Mouse (Mus musculus): ENCODE data around the gene Apoa4. TPM values are rescaled to one million over a fixed set of nuclear protein-coding genes. Genes with fewer than 3 reads are reported as not detected.

Gene Apoa4
- total RNA-seq, 1 experiment, result not detected

- Histone ChIP-seq H3K9me3 (ENCODE audit: control insufficient read depth, insufficient read depth, low read depth, low read length) (no peaks in the 10 kb centered on the region), H3K4me3 (ENCODE audit: insufficient read depth in 1 of 2, low read depth in 1 of 2, low read length in 2 of 2, poor library complexity in 1 of 2, severe bottlenecking in 1 of 2) (no peak overlapping the region), H3K9ac (ENCODE audit: insufficient read depth, low read depth, low read length, poor library complexity, severe bottlenecking) (no peak overlapping the region), H3K36me3 (ENCODE audit: control insufficient read depth, insufficient read depth, low read length, poor library complexity, severe bottlenecking) (peaks cover 8% of the 10 kb centered on the region; the same call in 1 of the 2 replicates), H3K27ac (ENCODE audit: insufficient read depth, low read depth, low read length, poor library complexity, severe bottlenecking) (no peak overlapping the region), H3K4me1 (ENCODE audit: control insufficient read depth in 2 of 2, insufficient read depth in 2 of 2, low read length in 2 of 2, poor library complexity in 1 of 2) (no peaks in the 10 kb centered on the region)
- TF ChIP-seq HCFC1 (IDR thresholded peaks at IDR 0.05; ENCODE audit: borderline replicate concordance, insufficient read depth, low read length), result no peak
- no peak for TF ChIP-seq ZC3H11A (IDR thresholded peaks at IDR 0.05; ENCODE audit: borderline replicate concordance, low read depth, low read length)
- no peak for TF ChIP-seq MAFK (IDR thresholded peaks at IDR 0.05; ENCODE audit: insufficient read depth, low read depth, low read length)
- no peak for TF ChIP-seq ZNF384 (IDR thresholded peaks at IDR 0.05; ENCODE audit: low read depth, low read length)
- TF ChIP-seq CHD2 (IDR thresholded peaks at IDR 0.05; ENCODE audit: low read depth, low read length), result no peak
- in situ Hi-C loops (cut with MboI; ENCODE audit: low sequenced_read_pairs in 2 of 2, unreplicated experiment in 2 of 2), result no loop called here
- no peak for DNase-seq (ENCODE audit: low read depth, low spot score)
Observed at GRCm38 (mm10) chr9:46196699-46197169, 43.8 kb upstream of the Apoa4 start.

DNA sequence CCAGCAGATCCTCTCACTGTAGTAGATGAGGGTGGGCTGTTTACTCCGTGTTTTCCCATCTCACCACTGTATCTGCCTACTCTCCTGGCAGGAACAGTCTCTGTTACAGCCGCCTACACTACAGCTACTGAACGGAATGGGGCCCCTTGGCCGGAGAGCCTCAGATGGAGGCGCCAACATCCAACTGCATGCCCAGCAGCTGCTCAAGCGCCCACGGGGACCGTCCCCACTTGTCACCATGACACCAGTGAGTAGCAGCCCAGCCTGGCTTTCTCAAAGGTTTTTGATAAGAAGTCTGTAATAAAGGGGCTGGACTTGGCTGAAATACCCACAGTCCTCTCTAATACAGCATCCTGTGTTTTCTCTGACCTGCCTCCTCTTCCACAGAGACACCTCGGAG, 42.0 kb upstream of the Apoa4 start:
- Histone ChIP-seq H3K9ac (ENCODE audit: insufficient read depth, low read depth, low read length, poor library complexity, severe bottlenecking) (no peak overlapping the region), H3K9me3 (ENCODE audit: control insufficient read depth, insufficient read depth, low read depth, low read length) (no peaks in the 10 kb centered on the region), H3K4me1 (ENCODE audit: control insufficient read depth in 2 of 2, insufficient read depth in 2 of 2, low read length in 2 of 2, poor library complexity in 1 of 2) (no peaks in the 10 kb centered on the region), H3K4me3 (ENCODE audit: insufficient read depth in 1 of 2, low read depth in 1 of 2, low read length in 2 of 2, poor library complexity in 1 of 2, severe bottlenecking in 1 of 2) (no peak overlapping the region), H3K27ac (ENCODE audit: insufficient read depth, low read depth, low read length, poor library complexity, severe bottlenecking) (no peak overlapping the region), H3K36me3 (ENCODE audit: control insufficient read depth, insufficient read depth, low read length, poor library complexity, severe bottlenecking) (peaks cover 14% of the 10 kb centered on the region; the same call in 1 of the 2 replicates)
- DNase-seq (ENCODE audit: low read depth, low spot score), result no peak
- no peak for TF ChIP-seq MAFK (IDR thresholded peaks at IDR 0.05; ENCODE audit: insufficient read depth, low read depth, low read length)
- TF ChIP-seq CHD2 (IDR thresholded peaks at IDR 0.05; ENCODE audit: low read depth, low read length), result no peak
- no peak for TF ChIP-seq HCFC1 (IDR thresholded peaks at IDR 0.05; ENCODE audit: borderline replicate concordance, insufficient read depth, low read length)
- no peak for TF ChIP-seq ZNF384 (IDR thresholded peaks at IDR 0.05; ENCODE audit: low read depth, low read length)
- in situ Hi-C loops (cut with MboI; ENCODE audit: low sequenced_read_pairs in 2 of 2, unreplicated experiment in 2 of 2), result no loop called here

GRCm38 (mm10) chr9:46198936-46199335, 41.6 kb upstream of the Apoa4 start:
- Histone ChIP-seq H3K4me3 (ENCODE audit: insufficient read depth in 1 of 2, low read depth in 1 of 2, low read length in 2 of 2, poor library complexity in 1 of 2, severe bottlenecking in 1 of 2) (no peak overlapping the region), H3K36me3 (ENCODE audit: control insufficient read depth, insufficient read depth, low read length, poor library complexity, severe bottlenecking) (peaks cover 16% of the 10 kb centered on the region; the same call in 1 of the 2 replicates), H3K27ac (ENCODE audit: insufficient read depth, low read depth, low read length, poor library complexity, severe bottlenecking) (no peak overlapping the region), H3K9ac (ENCODE audit: insufficient read depth, low read depth, low read length, poor library complexity, severe bottlenecking) (no peak overlapping the region), H3K4me1 (ENCODE audit: control insufficient read depth in 2 of 2, insufficient read depth in 2 of 2, low read length in 2 of 2, poor library complexity in 1 of 2) (no peaks in the 10 kb centered on the region), H3K9me3 (ENCODE audit: control insufficient read depth, insufficient read depth, low read depth, low read length) (no peaks in the 10 kb centered on the region)
- no peak for DNase-seq (ENCODE audit: low read depth, low spot score)
- in situ Hi-C loops (cut with MboI; ENCODE audit: low sequenced_read_pairs in 2 of 2, unreplicated experiment in 2 of 2), result no loop called here
- no peak for TF ChIP-seq ZNF384 (IDR thresholded peaks at IDR 0.05; ENCODE audit: low read depth, low read length)
- no peak for TF ChIP-seq CHD2 (IDR thresholded peaks at IDR 0.05; ENCODE audit: low read depth, low read length)
- TF ChIP-seq ZC3H11A (IDR thresholded peaks at IDR 0.05; ENCODE audit: borderline replicate concordance, low read depth, low read length), result no peak
- TF ChIP-seq MAFK (IDR thresholded peaks at IDR 0.05; ENCODE audit: insufficient read depth, low read depth, low read length), result no peak
- no peak for TF ChIP-seq HCFC1 (IDR thresholded peaks at IDR 0.05; ENCODE audit: borderline replicate concordance, insufficient read depth, low read length)

- in situ Hi-C loops (cut with MboI; ENCODE audit: low sequenced_read_pairs in 2 of 2, unreplicated experiment in 2 of 2), result no loop called here
- peaks cover 19% of the 10 kb centered on the region; the same call in 1 of the 2 replicates for H3K36me3 ChIP-seq (ENCODE audit: control insufficient read depth, insufficient read depth, low read length, poor library complexity, severe bottlenecking)
Observed at GRCm38 (mm10) chr9:46199609-46200008, 40.9 kb upstream of the Apoa4 start.

More at GRCm38 (mm10) chr9:46199609-46200008, 40.9 kb upstream of the Apoa4 start:
- Histone ChIP-seq H3K4me3 (ENCODE audit: insufficient read depth in 1 of 2, low read depth in 1 of 2, low read length in 2 of 2, poor library complexity in 1 of 2, severe bottlenecking in 1 of 2) (no peak overlapping the region), H3K9me3 (ENCODE audit: control insufficient read depth, insufficient read depth, low read depth, low read length) (no peaks in the 10 kb centered on the region), H3K9ac (ENCODE audit: insufficient read depth, low read depth, low read length, poor library complexity, severe bottlenecking) (no peak overlapping the region), H3K27ac (ENCODE audit: insufficient read depth, low read depth, low read length, poor library complexity, severe bottlenecking) (no peak overlapping the region), H3K4me1 (ENCODE audit: control insufficient read depth in 2 of 2, insufficient read depth in 2 of 2, low read length in 2 of 2, poor library complexity in 1 of 2) (no peaks in the 10 kb centered on the region)
- no peak for DNase-seq (ENCODE audit: low read depth, low spot score)
- TF ChIP-seq ZC3H11A (IDR thresholded peaks at IDR 0.05; ENCODE audit: borderline replicate concordance, low read depth, low read length) (no peak), CHD2 (IDR thresholded peaks at IDR 0.05; ENCODE audit: low read depth, low read length) (no peak), HCFC1 (IDR thresholded peaks at IDR 0.05; ENCODE audit: borderline replicate concordance, insufficient read depth, low read length) (no peak), MAFK (IDR thresholded peaks at IDR 0.05; ENCODE audit: insufficient read depth, low read depth, low read length) (no peak), ZNF384 (IDR thresholded peaks at IDR 0.05; ENCODE audit: low read depth, low read length) (no peak)

All from ES-E14 (cell line).